In genomic region chr17:8370634-8371229, GRCm38 (mm10) we compare ENCODE assay signal across 11 mouse cellular contexts. TPM values are rescaled to one million over a fixed set of nuclear protein-coding genes. Genes with fewer than 3 reads are reported as not detected.
DNase-seq lines count a peak whose midpoint lies in the region; ATAC-seq and TF ChIP-seq lines count a peak whose summit lies in the region.
"Had no signal": no experiment of that assay in that cellular context is flagged by ENCODE, and none has a peak within 500 bp of the region (broad histone marks: within the 10 kb centered on the region; RNA-seq: fewer than 3 reads in every experiment).

No protein-coding gene starts in this region.

- no peak for TF ChIP-seq EP300 in liver, postnatal 0 days (IDR thresholded peaks at IDR 0.05; ENCODE audit: low read depth)

- no peak overlapping the region for H3K4me3 ChIP-seq in forebrain, embryonic 15.5 days
- H3K4me3 ChIP-seq in midbrain, embryonic 13.5 days (replicated peaks), result no peak overlapping the region
- H3K4me3 ChIP-seq in liver, postnatal 0 days (ENCODE audit: low read depth, low read length), result no peak overlapping the region

- H3K9me3 ChIP-seq in forebrain, embryonic 15.5 days, result no peaks in the 10 kb centered on the region
- no peaks in the 10 kb centered on the region for H3K9me3 ChIP-seq in midbrain, embryonic 13.5 days
- H3K9me3 ChIP-seq in liver, postnatal 0 days (ENCODE audit: low read length), result no peaks in the 10 kb centered on the region

- ATAC-seq in forebrain, embryonic 15.5 days (replicated peaks), result no peak
- ATAC-seq in midbrain, embryonic 13.5 days, result no peak
- no peak for ATAC-seq in liver, postnatal 0 days

- H3K36me3 ChIP-seq in forebrain, embryonic 15.5 days, result no peaks in the 10 kb centered on the region
- H3K36me3 ChIP-seq in midbrain, embryonic 13.5 days, result no peaks in the 10 kb centered on the region
- no peaks in the 10 kb centered on the region for H3K36me3 ChIP-seq in liver, postnatal 0 days (replicated peaks; ENCODE audit: insufficient read depth, low read length)

- H3K27ac ChIP-seq in forebrain, embryonic 15.5 days (replicated peaks), result peak overlapping the region; percentile 98
- peak overlapping the region; percentile 100 for H3K27ac ChIP-seq in midbrain, embryonic 13.5 days
- no peak overlapping the region for H3K27ac ChIP-seq in liver, postnatal 0 days (ENCODE audit: low read depth)
- H3K27ac ChIP-seq: stomach, postnatal 0 days had no signal

- no peaks in the 10 kb centered on the region for H3K27me3 ChIP-seq in forebrain, embryonic 15.5 days
- no peaks in the 10 kb centered on the region for H3K27me3 ChIP-seq in midbrain, embryonic 13.5 days
- peaks cover 2% of the 10 kb centered on the region; the same call in 1 of the 2 replicates for H3K27me3 ChIP-seq in liver, postnatal 0 days (ENCODE audit: insufficient read depth, low read length)

- TF ChIP-seq CTCF in liver, postnatal 0 days (IDR thresholded peaks at IDR 0.05; ENCODE audit: low read depth), result no peak

- H3K4me1 ChIP-seq in forebrain, embryonic 15.5 days, result peaks cover 76% of the 10 kb centered on the region
- H3K4me1 ChIP-seq in midbrain, embryonic 13.5 days (replicated peaks), result peaks cover 76% of the 10 kb centered on the region
- H3K4me1 ChIP-seq in liver, postnatal 0 days (ENCODE audit: insufficient read depth), result peaks cover 6% of the 10 kb centered on the region

- H3K9ac ChIP-seq in forebrain, embryonic 15.5 days (replicated peaks), result peak overlapping the region; percentile 57; the same call in 1 of the 2 replicates
- peak overlapping the region; percentile 78 for H3K9ac ChIP-seq in midbrain, embryonic 13.5 days (replicated peaks)
- H3K9ac ChIP-seq in liver, postnatal 0 days (replicated peaks), result no peak overlapping the region

- WGBS in forebrain, embryonic 15.5 days, result 15% methylated on average over 13 of the region's 13 CpGs
- WGBS in midbrain, embryonic 13.5 days, result 17% methylated on average over 13 of the region's 13 CpGs
- 51% methylated on average over 13 of the region's 13 CpGs for WGBS in liver, postnatal 0 days (ENCODE audit: insufficient replicate concordance)

- no peak overlapping the region for H3K4me2 ChIP-seq in forebrain, embryonic 15.5 days (replicated peaks)
- H3K4me2 ChIP-seq in midbrain, embryonic 13.5 days (replicated peaks), result peak overlapping the region; percentile 66; the same call in 1 of the 2 replicates
- H3K4me2 ChIP-seq in liver, postnatal 0 days (ENCODE audit: low read depth, low read length), result no peak overlapping the region

- DNase-seq in right cerebral cortex, postnatal 4 days, result peak; percentile 43
- DNase-seq in right cerebral cortex, postnatal 25 days, result no peak
- no peak for DNase-seq in liver, postnatal 0 days
- DNase-seq in lung, postnatal 4 days, result no peak
- DNase-seq in kidney, postnatal 25 days, result no peak
- no peak for DNase-seq in cerebellum, adult 18-20 months
- DNase-seq: heart, postnatal 4 days; lung, adult 2 months had no signal

RNA-seq across cellular contexts. Expression of gene T2, which starts 14.9 kb away (rescaled TPM):
- polyA plus RNA-seq in forebrain, embryonic 15.5 days (2015; fragmentation: Nextera tagmentation; extraction: Ambion mirVana), result 0.51 and 0.63 TPM in 2 replicates
- 0.46 and 0.66 TPM in 2 replicates for polyA plus RNA-seq in midbrain, embryonic 13.5 days (2015; fragmentation: Nextera tagmentation; extraction: Ambion mirVana)
- not detected in 2 replicates for polyA plus RNA-seq in liver, postnatal 0 days (2015; fragmentation: Nextera tagmentation; extraction: Ambion mirVana)

RNA-seq across cellular contexts. Expression of gene Prr18, which starts 33.5 kb away (rescaled TPM):
- polyA plus RNA-seq in forebrain, embryonic 15.5 days (2015; fragmentation: Nextera tagmentation; extraction: Ambion mirVana), result 11.5 and 12.8 TPM in 2 replicates
- polyA plus RNA-seq in midbrain, embryonic 13.5 days (2015; fragmentation: Nextera tagmentation; extraction: Ambion mirVana), result 7.9 and 9.1 TPM in 2 replicates
- 0.05 TPM in 1 of 2 replicates, not detected in the other for polyA plus RNA-seq in liver, postnatal 0 days (2015; fragmentation: Nextera tagmentation; extraction: Ambion mirVana)

RNA-seq across cellular contexts. Expression of gene Sft2d1, which starts 59.8 kb away (rescaled TPM):
- polyA plus RNA-seq in forebrain, embryonic 15.5 days (2015; fragmentation: Nextera tagmentation; extraction: Ambion mirVana), result 148 and 157 TPM in 2 replicates
- polyA plus RNA-seq in midbrain, embryonic 13.5 days (2015; fragmentation: Nextera tagmentation; extraction: Ambion mirVana), result 153 and 155 TPM in 2 replicates
- polyA plus RNA-seq in liver, postnatal 0 days (2015; fragmentation: Nextera tagmentation; extraction: Ambion mirVana), result 67.6 and 67.7 TPM in 2 replicates
